Mouse (Mus musculus) embryonic fibroblast, embryonic 13.5 days (primary cell): ENCODE measurements around the gene Dmbx1. TPM values are rescaled to one million over a fixed set of nuclear protein-coding genes. Genes with fewer than 3 reads are reported as not detected.

Experiments used
- H3K27ac ChIP-seq: 2 replicates; pipeline ENCODE4 v1.5.1; 2012; ENCODE audit warnings: low read length, control low read depth, inconsistent platforms; ENCODE audit not compliant: insufficient read depth
- H3K4me1 ChIP-seq: 2 replicates; pipeline ENCODE4 v1.6.1; 2011; ENCODE audit warnings: low read length; ENCODE audit not compliant: control insufficient read depth, insufficient read depth
- H3K4me3 ChIP-seq: 2 replicates; pipeline ENCODE4 v1.5.1; 2011; ENCODE audit warnings: mild to moderate bottlenecking, control low read depth, low read length; ENCODE audit not compliant: insufficient read depth
- CTCF ChIP-seq: IDR thresholded peaks from 2 replicates; pipeline ENCODE4 v1.5.1; 2011; ENCODE audit warnings: mild to moderate bottlenecking, control low read depth, low read length, moderate library complexity, borderline replicate concordance; ENCODE audit not compliant: insufficient read depth
- POLR2A ChIP-seq: IDR thresholded peaks from 2 replicates; pipeline ENCODE4 v1.6.1; 2011; ENCODE audit warnings: low read depth, mild to moderate bottlenecking, control low read depth, low read length, moderate library complexity
- polyA plus RNA-seq: library from polyadenylated mRNA; stranded (reverse); fragments of >200 nt; gene quantifications from 2 replicates; pipeline ENCODE4 v1.2.4, GENCODE M21; 2011; ENCODE audit warnings: low read depth; ENCODE audit not compliant: missing spikeins, insufficient read length

Dmbx1 gene
- polyA plus RNA-seq, 1 experiment = not detected

- H3K4me1 ChIP-seq = 0 out of 2 replicates have a peak, but pooled peaks cover 2% of the 10 kb centered on the region
- H3K27ac ChIP-seq = no peak overlapping the region
- no peak for TF ChIP-seq CTCF
- no peak for TF ChIP-seq POLR2A
- H3K4me3 ChIP-seq = no peak overlapping the region
Measured at GRCm38 (mm10) chr4:115963751-115964150, 24.0 kb upstream of the Dmbx1 start.

GRCm38 (mm10) chr4:115962671-115963412 is 23.1 kb upstream of the Dmbx1 start:
- no peak for TF ChIP-seq CTCF
- no peak for TF ChIP-seq POLR2A
- Histone ChIP-seq H3K4me1 (0 out of 2 replicates have a peak, but pooled peaks cover 2% of the 10 kb centered on the region), H3K27ac (no peak overlapping the region), H3K4me3 (peak overlapping the region; percentile 43)

GRCm38 (mm10) chr4:115961991-115962390 is 22.3 kb upstream of the Dmbx1 start:
- TF ChIP-seq POLR2A = no peak
- TF ChIP-seq CTCF = no peak

GRCm38 (mm10) chr4:115959546-115959945 is 19.8 kb upstream of the Dmbx1 start:
- Histone ChIP-seq H3K4me3 (no peak overlapping the region), H3K27ac (no peak overlapping the region), H3K4me1 (0 out of 2 replicates have a peak, but pooled peaks cover 2% of the 10 kb centered on the region)
- TF ChIP-seq POLR2A (no peak), CTCF (no peak)

More at GRCm38 (mm10) chr4:115961991-115962390, 22.3 kb upstream of the Dmbx1 start:
- Histone ChIP-seq H3K27ac (no peak overlapping the region), H3K4me3 (no peak overlapping the region), H3K4me1 (0 out of 2 replicates have a peak, but pooled peaks cover 2% of the 10 kb centered on the region)

- TF ChIP-seq CTCF (no peak), POLR2A (no peak)
Measured at GRCm38 (mm10) chr4:115955494-115955775, 15.7 kb upstream of the Dmbx1 start.

GRCm38 (mm10) chr4:115954656-115955493 is 15.1 kb upstream of the Dmbx1 start:
- TF ChIP-seq POLR2A (no peak), CTCF (no peak)
- no peak overlapping the region for H3K4me3 ChIP-seq
- no peaks in the 10 kb centered on the region for H3K4me1 ChIP-seq
- H3K27ac ChIP-seq = no peak overlapping the region

More at GRCm38 (mm10) chr4:115955494-115955775, 15.7 kb upstream of the Dmbx1 start:
- H3K4me1 ChIP-seq = no peaks in the 10 kb centered on the region
- H3K4me3 ChIP-seq = no peak overlapping the region
- H3K27ac ChIP-seq = no peak overlapping the region

- Histone ChIP-seq H3K4me3 (no peak overlapping the region), H3K4me1 (no peaks in the 10 kb centered on the region), H3K27ac (no peak overlapping the region)
- TF ChIP-seq CTCF (no peak), POLR2A (no peak)
Measured at GRCm38 (mm10) chr4:115953559-115953958, 13.8 kb upstream of the Dmbx1 start.

- no peaks in the 10 kb centered on the region for H3K4me1 ChIP-seq
- TF ChIP-seq CTCF = no peak
- TF ChIP-seq POLR2A = no peak
- no peak overlapping the region for H3K27ac ChIP-seq
- H3K4me3 ChIP-seq = no peak overlapping the region
Measured at GRCm38 (mm10) chr4:115952758-115953157, 13.0 kb upstream of the Dmbx1 start.

- H3K27ac ChIP-seq = no peak overlapping the region
- no peaks in the 10 kb centered on the region for H3K4me1 ChIP-seq
- TF ChIP-seq CTCF (no peak), POLR2A (no peak)
- no peak overlapping the region for H3K4me3 ChIP-seq
Measured at GRCm38 (mm10) chr4:115943669-115944314, 4.1 kb upstream of the Dmbx1 start.
